Mouse (Mus musculus): Measurements from ENCODE around the gene Spink2. TPM values are rescaled to one million over a fixed set of nuclear protein-coding genes. Genes with fewer than 3 reads are reported as not detected.

The Spink2 gene
- polyA plus RNA-seq, 1 experiment = not detected

- Histone ChIP-seq H3K36me3 (ENCODE audit: control insufficient read depth, insufficient read depth, low read length) (no peaks in the 10 kb centered on the region), H3K4me1 (ENCODE audit: control insufficient read depth, insufficient read depth, insufficient read length, low read length) (no peaks in the 10 kb centered on the region), H3K27ac (ENCODE audit: insufficient read depth, low read depth, low read length) (no peak overlapping the region), H3K27me3 (ENCODE audit: control insufficient read depth, insufficient read depth, low read length) (no peaks in the 10 kb centered on the region), H3K4me3 (ENCODE audit: low read depth, low read length) (no peak overlapping the region)
- no peak for TF ChIP-seq CTCF (IDR thresholded peaks at IDR 0.05; ENCODE audit: extremely low read depth, insufficient read length, insufficient replicate concordance, low read depth, low read length)
- TF ChIP-seq POLR2A (IDR thresholded peaks at IDR 0.05; ENCODE audit: low read depth, low read length) = no peak
- 2% methylated on average over 1 of the region's 1 CpGs for WGBS
Observed at GRCm38 (mm10) chr5:77228986-77229385, 17.7 kb upstream of the Spink2 start.

- no peak for TF ChIP-seq POLR2A (IDR thresholded peaks at IDR 0.05; ENCODE audit: low read depth, low read length)
- TF ChIP-seq CTCF (IDR thresholded peaks at IDR 0.05; ENCODE audit: extremely low read depth, insufficient read length, insufficient replicate concordance, low read depth, low read length) = peak; percentile 46; the same call in 1 of the 2 replicates
- 74% methylated on average over 11 of the region's 11 CpGs for WGBS
- no peak overlapping the region for H3K4me3 ChIP-seq (ENCODE audit: low read depth, low read length)
- no peaks in the 10 kb centered on the region for H3K36me3 ChIP-seq (ENCODE audit: control insufficient read depth, insufficient read depth, low read length)
- no peak overlapping the region for H3K27ac ChIP-seq (ENCODE audit: insufficient read depth, low read depth, low read length)
- H3K27me3 ChIP-seq (ENCODE audit: control insufficient read depth, insufficient read depth, low read length) = no peaks in the 10 kb centered on the region
- H3K4me1 ChIP-seq (ENCODE audit: control insufficient read depth, insufficient read depth, insufficient read length, low read length) = no peaks in the 10 kb centered on the region
Observed at GRCm38 (mm10) chr5:77223043-77223975, 12.0 kb upstream of the Spink2 start.

GRCm38 (mm10) chr5:77217724-77218123, 6.5 kb upstream of the Spink2 start:
- Histone ChIP-seq H3K4me1 (ENCODE audit: control insufficient read depth, insufficient read depth, insufficient read length, low read length) (no peaks in the 10 kb centered on the region), H3K27ac (ENCODE audit: insufficient read depth, low read depth, low read length) (no peak overlapping the region), H3K27me3 (ENCODE audit: control insufficient read depth, insufficient read depth, low read length) (no peaks in the 10 kb centered on the region), H3K36me3 (ENCODE audit: control insufficient read depth, insufficient read depth, low read length) (no peaks in the 10 kb centered on the region), H3K4me3 (ENCODE audit: low read depth, low read length) (no peak overlapping the region)
- WGBS = 33% methylated on average over 2 of the region's 2 CpGs
- TF ChIP-seq POLR2A (IDR thresholded peaks at IDR 0.05; ENCODE audit: low read depth, low read length) (no peak), CTCF (IDR thresholded peaks at IDR 0.05; ENCODE audit: extremely low read depth, insufficient read length, insufficient replicate concordance, low read depth, low read length) (no peak)

GRCm38 (mm10) chr5:77217211-77217610, 5.9 kb upstream of the Spink2 start:
- 9% methylated on average over 9 of the region's 9 CpGs for WGBS
- TF ChIP-seq POLR2A (IDR thresholded peaks at IDR 0.05; ENCODE audit: low read depth, low read length) (no peak), CTCF (IDR thresholded peaks at IDR 0.05; ENCODE audit: extremely low read depth, insufficient read length, insufficient replicate concordance, low read depth, low read length) (peak; percentile 33; the same call in 1 of the 2 replicates)
- H3K27me3 ChIP-seq (ENCODE audit: control insufficient read depth, insufficient read depth, low read length) = no peaks in the 10 kb centered on the region
- no peaks in the 10 kb centered on the region for H3K36me3 ChIP-seq (ENCODE audit: control insufficient read depth, insufficient read depth, low read length)
- no peak overlapping the region for H3K27ac ChIP-seq (ENCODE audit: insufficient read depth, low read depth, low read length)
- no peaks in the 10 kb centered on the region for H3K4me1 ChIP-seq (ENCODE audit: control insufficient read depth, insufficient read depth, insufficient read length, low read length)
- H3K4me3 ChIP-seq (ENCODE audit: low read depth, low read length) = peak overlapping the region; percentile 32; the same call in 1 of the 2 replicates

- Histone ChIP-seq H3K27me3 (ENCODE audit: control insufficient read depth, insufficient read depth, low read length) (no peaks in the 10 kb centered on the region), H3K4me1 (ENCODE audit: control insufficient read depth, insufficient read depth, insufficient read length, low read length) (peaks cover 1% of the 10 kb centered on the region; the same call in 1 of the 2 replicates), H3K27ac (ENCODE audit: insufficient read depth, low read depth, low read length) (no peak overlapping the region), H3K4me3 (ENCODE audit: low read depth, low read length) (no peak overlapping the region), H3K36me3 (ENCODE audit: control insufficient read depth, insufficient read depth, low read length) (no peaks in the 10 kb centered on the region)
- TF ChIP-seq CTCF (IDR thresholded peaks at IDR 0.05; ENCODE audit: extremely low read depth, insufficient read length, insufficient replicate concordance, low read depth, low read length) (no peak), POLR2A (IDR thresholded peaks at IDR 0.05; ENCODE audit: low read depth, low read length) (no peak)
- WGBS = 74% methylated on average over 11 of the region's 11 CpGs
Observed at GRCm38 (mm10) chr5:77206134-77206533, 5.1 kb downstream of the Spink2 start.

GRCm38 (mm10) chr5:77202238-77202637, 9.0 kb downstream of the Spink2 start:
- Histone ChIP-seq H3K36me3 (ENCODE audit: control insufficient read depth, insufficient read depth, low read length) (no peaks in the 10 kb centered on the region), H3K4me3 (ENCODE audit: low read depth, low read length) (no peak overlapping the region), H3K27ac (ENCODE audit: insufficient read depth, low read depth, low read length) (no peak overlapping the region), H3K4me1 (ENCODE audit: control insufficient read depth, insufficient read depth, insufficient read length, low read length) (no peaks in the 10 kb centered on the region), H3K27me3 (ENCODE audit: control insufficient read depth, insufficient read depth, low read length) (no peaks in the 10 kb centered on the region)
- no peak for TF ChIP-seq POLR2A (IDR thresholded peaks at IDR 0.05; ENCODE audit: low read depth, low read length)
- no peak for TF ChIP-seq CTCF (IDR thresholded peaks at IDR 0.05; ENCODE audit: extremely low read depth, insufficient read length, insufficient replicate concordance, low read depth, low read length)

GRCm38 (mm10) chr5:77200695-77201094, 10.6 kb downstream of the Spink2 start:
- Histone ChIP-seq H3K4me1 (ENCODE audit: control insufficient read depth, insufficient read depth, insufficient read length, low read length) (no peaks in the 10 kb centered on the region), H3K27ac (ENCODE audit: insufficient read depth, low read depth, low read length) (no peak overlapping the region), H3K4me3 (ENCODE audit: low read depth, low read length) (no peak overlapping the region), H3K27me3 (ENCODE audit: control insufficient read depth, insufficient read depth, low read length) (no peaks in the 10 kb centered on the region), H3K36me3 (ENCODE audit: control insufficient read depth, insufficient read depth, low read length) (no peaks in the 10 kb centered on the region)
- WGBS = 50% methylated on average over 4 of the region's 4 CpGs
- no peak for TF ChIP-seq CTCF (IDR thresholded peaks at IDR 0.05; ENCODE audit: extremely low read depth, insufficient read length, insufficient replicate concordance, low read depth, low read length)
- no peak for TF ChIP-seq POLR2A (IDR thresholded peaks at IDR 0.05; ENCODE audit: low read depth, low read length)
